Mouse (Mus musculus): ENCODE data around the gene Aanat. TPM values are rescaled to one million over a fixed set of nuclear protein-coding genes. Genes with fewer than 3 reads are reported as not detected.
A peak's percentile ranks its signal among the peaks of the same experiment; 100 is the strongest.
"Not testable (repeated sequence)": the region's sequence is repeated elsewhere in the genome, so short reads cannot be mapped to it uniquely, and the experiment has no call there.

Aanat gene
- total and polyA plus RNA-seq, 3 experiments = not detected

- DNase-seq = peak; percentile 89
These were observed 42.5 kb downstream of the Aanat start for GRCm38 (mm10) chr11:116628712-116629111.

- no peak for DNase-seq
These were observed 43.2 kb downstream of the Aanat start for GRCm38 (mm10) chr11:116629472-116629871.

GRCm38 (mm10) chr11:116630171-116630965 lies 44.1 kb downstream of the Aanat start:
- no peak for DNase-seq

DNA sequence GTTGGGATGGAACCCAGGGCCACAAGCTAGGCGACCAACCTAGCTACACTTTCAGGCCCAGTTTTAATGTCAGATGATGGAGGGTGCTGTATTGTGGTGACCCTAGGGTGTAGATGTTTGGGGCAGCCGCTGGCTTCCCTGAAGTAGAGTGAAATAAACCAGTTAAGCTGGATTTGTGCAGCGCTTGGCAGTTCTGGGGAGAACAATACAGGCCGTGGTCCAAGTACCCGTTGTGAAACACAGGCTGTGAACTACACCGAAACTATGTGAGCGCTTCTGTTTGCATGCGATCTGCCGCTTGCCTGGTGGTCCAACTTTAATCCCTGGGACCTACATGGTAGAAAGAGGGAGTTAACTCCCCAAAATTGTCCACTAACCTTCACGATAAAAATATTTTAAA lies 46.7 kb downstream of the Aanat start:
- DNase-seq = no peak

DNA sequence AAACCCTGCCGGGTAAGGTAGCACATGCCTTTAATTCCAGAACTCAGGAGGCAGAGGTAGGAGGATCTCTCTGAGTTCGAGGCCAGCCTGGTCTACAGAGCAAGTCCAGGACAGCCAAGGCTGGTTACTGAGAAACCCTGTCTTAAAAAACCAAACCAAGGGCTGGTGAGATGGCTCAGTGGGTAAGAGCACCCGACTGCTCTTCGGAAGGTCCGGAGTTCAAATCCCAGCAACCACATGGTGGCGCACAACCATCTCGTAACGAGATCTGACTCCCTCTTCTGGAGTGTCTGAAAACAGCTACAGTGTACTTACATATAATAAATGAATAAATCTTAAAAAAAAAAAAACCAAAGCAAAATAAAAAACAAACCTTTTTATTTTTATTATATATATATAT lies 50.4 kb downstream of the Aanat start:
- DNase-seq = not testable (repeated sequence)

GRCm38 (mm10) chr11:116641168-116641567 lies 54.9 kb downstream of the Aanat start:
- no peak for DNase-seq

DNA sequence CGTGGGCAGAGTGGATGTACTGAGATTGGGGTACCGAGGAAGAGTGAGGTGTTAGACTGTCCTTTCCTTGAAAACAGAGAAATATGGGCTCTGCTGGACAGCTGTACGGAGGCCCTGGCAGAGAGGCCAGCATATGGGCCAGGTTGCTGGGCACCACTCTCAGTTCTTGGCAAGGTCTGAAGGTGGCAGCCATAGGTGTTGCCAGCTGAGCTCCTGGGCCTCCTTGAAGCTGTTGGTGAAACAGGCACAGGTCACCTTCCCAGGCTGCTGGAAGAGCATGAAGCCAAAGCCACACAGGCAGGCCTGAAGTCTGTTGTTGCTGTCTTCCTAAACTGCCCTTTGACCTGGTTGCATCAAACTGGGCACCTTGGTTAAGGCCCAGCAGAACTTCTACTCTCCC lies 55.5 kb downstream of the Aanat start:
- DNase-seq = no peak

DNA sequence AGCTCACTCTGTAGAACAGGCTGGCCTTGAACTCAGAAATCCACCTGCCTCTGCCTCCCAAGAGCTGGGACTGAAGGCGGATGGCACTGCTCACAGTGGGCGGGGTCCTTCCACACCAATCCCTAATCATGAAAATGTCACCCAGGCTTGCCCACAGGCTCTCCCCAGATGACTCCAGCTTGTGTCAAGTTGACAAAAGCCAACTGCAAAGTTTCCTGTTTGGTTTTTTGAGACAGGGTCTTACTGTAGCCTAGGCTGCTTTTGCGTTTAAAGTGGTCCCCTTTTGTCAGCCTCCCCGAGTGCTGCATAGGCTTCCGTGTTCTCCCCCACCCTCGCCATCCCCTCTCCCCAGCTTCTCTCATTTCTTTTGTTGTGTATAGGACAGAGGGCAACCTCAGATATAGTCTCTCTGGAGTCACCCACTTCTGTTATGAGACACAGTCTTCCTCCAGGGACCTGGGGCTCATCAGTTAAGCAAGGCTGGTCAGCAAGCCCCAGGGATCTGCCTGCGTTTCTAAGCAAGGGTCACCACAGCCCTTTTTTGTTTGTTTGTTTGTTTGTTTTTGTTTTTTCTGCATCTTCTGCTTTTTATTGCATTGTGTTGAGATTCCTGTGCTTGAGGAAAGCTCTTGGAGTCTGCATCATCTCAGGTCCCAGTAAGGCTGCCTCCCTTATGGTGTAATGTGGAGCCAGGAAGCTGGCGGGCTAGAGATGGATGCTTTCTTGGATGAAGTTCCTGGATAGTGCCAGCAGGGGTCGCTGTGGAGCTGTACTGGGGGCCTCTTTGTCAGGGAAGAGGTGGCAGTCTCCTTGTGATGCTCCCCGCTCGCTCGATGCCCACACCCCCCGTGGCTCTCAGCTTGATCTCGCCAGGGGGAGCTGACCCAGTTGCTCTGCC lies 56.7 kb downstream of the Aanat start:
- DNase-seq = peak; percentile 87

DNA sequence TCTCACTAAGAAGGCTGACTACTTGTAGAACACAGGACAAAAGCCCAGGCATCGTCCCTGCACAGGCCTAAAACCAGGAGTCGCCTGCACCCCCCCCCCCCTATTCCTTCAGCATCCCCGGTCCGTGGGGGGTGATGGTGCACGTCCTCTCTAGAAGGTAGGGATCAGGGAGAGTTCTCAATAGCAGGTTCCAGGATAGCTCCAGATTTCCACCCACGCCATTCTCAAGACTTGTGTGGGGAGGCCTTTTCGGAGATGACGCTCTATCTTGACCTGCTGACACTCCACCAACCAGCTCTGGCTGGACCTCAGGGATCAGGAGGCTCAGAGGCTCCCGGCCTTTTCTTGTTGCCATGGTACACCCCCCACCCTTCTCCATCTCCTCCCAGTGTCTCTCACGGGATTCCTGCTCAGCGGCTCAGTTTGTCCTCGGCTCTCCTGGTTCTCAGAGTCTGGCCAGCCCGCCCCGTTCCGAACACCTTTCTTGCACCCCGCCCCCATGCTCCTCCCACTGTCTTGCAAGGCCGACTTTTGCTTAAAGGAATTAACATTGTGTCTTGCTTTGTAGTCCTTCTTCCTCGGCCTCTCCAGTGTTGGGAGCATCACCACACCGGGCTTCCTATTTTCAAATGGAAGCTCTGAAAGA lies 57.5 kb downstream of the Aanat start:
- DNase-seq = no peak

GRCm38 (mm10) chr11:116644225-116645112 lies 58.2 kb downstream of the Aanat start:
- no peak for DNase-seq

GRCm38 (mm10) chr11:116645446-116646110 lies 59.3 kb downstream of the Aanat start:
- DNase-seq = no peak

DNA sequence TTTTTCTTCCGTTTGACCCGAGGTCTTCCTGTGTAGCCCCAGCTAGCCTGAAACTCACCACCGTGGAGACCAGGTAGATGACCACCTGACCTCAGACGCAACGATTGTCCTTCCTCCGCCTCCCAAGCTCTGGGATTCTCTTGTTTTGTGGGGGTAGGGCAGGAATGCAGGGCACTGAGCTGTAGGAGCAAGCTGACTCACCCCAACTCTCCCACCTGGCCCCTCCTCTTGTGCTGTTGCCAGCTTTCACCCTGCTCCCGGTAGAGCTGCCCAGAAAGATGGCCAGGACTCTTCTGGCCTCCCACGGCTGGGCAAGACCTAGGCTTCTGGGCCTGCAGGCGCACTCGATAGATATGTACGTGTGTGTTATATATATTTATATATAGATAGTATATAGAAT lies 59.9 kb downstream of the Aanat start:
- no peak for DNase-seq

DNA sequence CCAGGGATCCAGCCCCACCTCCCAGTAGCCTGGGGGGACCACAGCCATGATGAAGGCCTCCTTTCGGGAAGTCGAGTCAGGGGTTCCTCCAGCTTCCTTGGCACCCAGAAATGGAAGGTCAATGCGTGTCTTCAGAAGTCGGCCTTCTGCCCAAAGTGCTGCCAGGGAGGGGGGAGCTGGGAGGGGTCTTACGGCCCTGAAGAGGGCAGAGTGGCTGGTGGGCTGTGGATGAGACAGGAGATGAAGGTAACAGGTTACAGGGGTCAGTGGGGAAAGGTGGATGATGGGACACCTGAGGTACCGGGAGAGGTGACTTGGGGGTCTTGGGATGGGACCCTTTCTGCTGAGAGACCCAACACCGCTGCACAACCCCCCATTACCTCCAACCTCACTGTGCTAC lies 60.5 kb downstream of the Aanat start:
- DNase-seq = no peak

Other genes starting within 250 kb of the Aanat start
- gene Rnf157, start 173.4 kb upstream of the Aanat start, total RNA-seq (2021) = 1 to 10 TPM; 6.8 to 7.2 TPM
- gene Rnf157, start 173.4 kb upstream of the Aanat start, polyA plus RNA-seq (2012; rRNA removed) = 4.6 and 5.5 TPM in 2 replicates
- gene Ubald2, start 152.3 kb upstream of the Aanat start, total RNA-seq (2021) = 10 to 100 TPM; 16.3 to 35.2 TPM
- 119 and 158 TPM in 2 replicates for gene Ubald2, start 152.3 kb upstream of the Aanat start, polyA plus RNA-seq (2012; rRNA removed)
- not detected for gene Qrich2, start 120.2 kb upstream of the Aanat start, total RNA-seq (2021)
- gene Qrich2, start 120.2 kb upstream of the Aanat start, polyA plus RNA-seq (2012; rRNA removed) = 0.06 TPM in 1 of 2 replicates, not detected in the other
- 10 to 100 TPM; 76.0 to 85.0 TPM for gene Prpsap1, start 92.2 kb upstream of the Aanat start, total RNA-seq (2021)
- 223 and 257 TPM in 2 replicates for gene Prpsap1, start 92.2 kb upstream of the Aanat start, polyA plus RNA-seq (2012; rRNA removed)
- gene Sphk1, start 55.5 kb upstream of the Aanat start, total RNA-seq (2021) = 1 to 10 TPM; 2.4 to 2.6 TPM
- gene Sphk1, start 55.5 kb upstream of the Aanat start, polyA plus RNA-seq (2012; rRNA removed) = 3.7 and 4.1 TPM in 2 replicates
- gene Ube2o, start 5.0 kb upstream of the Aanat start, total RNA-seq (2021) = 10 to 100 TPM; 24.9 to 26.7 TPM
- gene Ube2o, start 5.0 kb upstream of the Aanat start, polyA plus RNA-seq (2012; rRNA removed) = 21.8 and 24.6 TPM in 2 replicates
- gene Rhbdf2, start 40.6 kb downstream of the Aanat start, total RNA-seq (2021) = 10 to 100 TPM in 1 of 2 experiments, 1 to 10 TPM in 1; 8.2 to 22.7 TPM
- 41.1 and 56.8 TPM in 2 replicates for gene Rhbdf2, start 40.6 kb downstream of the Aanat start, polyA plus RNA-seq (2012; rRNA removed)
- 10 to 100 TPM; 10.2 to 14.2 TPM for gene Prcd, start 67.1 kb downstream of the Aanat start, total RNA-seq (2021)
- gene Prcd, start 67.1 kb downstream of the Aanat start, polyA plus RNA-seq (2012; rRNA removed) = 13.0 and 14.1 TPM in 2 replicates
- 10 to 100 TPM; 24.8 to 46.8 TPM for gene Cygb, start 67.9 kb downstream of the Aanat start, total RNA-seq (2021)
- 54.3 and 62.4 TPM in 2 replicates for gene Cygb, start 67.9 kb downstream of the Aanat start, polyA plus RNA-seq (2012; rRNA removed)
- gene St6galnac1, start 189.1 kb downstream of the Aanat start, total RNA-seq (2021) = under 1 TPM in 1 of 2 experiments, not detected in 1; 0.24 TPM
- gene St6galnac1, start 189.1 kb downstream of the Aanat start, polyA plus RNA-seq (2012; rRNA removed) = 0.10 and 0.31 TPM in 2 replicates
- gene Mxra7, start 241.6 kb downstream of the Aanat start, total RNA-seq (2021) = 10 to 100 TPM; 37.2 to 78.7 TPM
- gene Mxra7, start 241.6 kb downstream of the Aanat start, polyA plus RNA-seq (2012; rRNA removed) = 282 and 392 TPM in 2 replicates